Mouse (Mus musculus) bone marrow macrophage, adult 2 months (primary cell): ENCODE measurements around the gene Nfatc2ip.

ENCODE experiments used
- CTCF ChIP-seq: IDR thresholded peaks from 2 replicates; pipeline ENCODE4 v1.5.1; 2012; ENCODE audit warnings: low read depth, mild to moderate bottlenecking, low read length, moderate library complexity
- POLR2A ChIP-seq: IDR thresholded peaks from 2 replicates; pipeline ENCODE4 v1.6.1; 2012; ENCODE audit warnings: mild to moderate bottlenecking, low read depth, low read length, borderline replicate concordance

DNA sequence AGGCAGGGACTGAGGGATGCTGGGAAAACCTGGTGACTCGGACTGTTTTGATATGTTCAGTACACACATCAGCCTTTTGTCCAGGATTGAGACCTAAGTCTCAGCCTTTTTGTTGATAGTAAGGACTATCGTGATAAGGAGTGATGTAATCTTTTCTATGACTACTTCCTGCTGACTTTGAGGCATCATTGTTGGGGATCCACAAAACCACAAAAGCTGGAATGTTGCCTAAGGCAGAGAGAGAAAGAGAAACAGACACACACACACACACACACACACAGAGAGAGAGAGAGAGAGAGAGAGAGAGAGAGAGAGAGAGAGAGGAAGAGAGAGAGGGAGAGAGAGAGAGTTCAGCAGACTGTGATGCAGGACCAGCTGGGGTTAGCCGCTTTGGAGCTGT lies 22.0 kb upstream of the Nfatc2ip start:
- no peak for TF ChIP-seq CTCF
- no peak for TF ChIP-seq POLR2A
